Mouse (Mus musculus): ENCODE measurements at regions not wholly inside any gene's neighbourhood (a gene's known extent, or its start where the extent isn't known, plus 50 kb on each side); places are given as distances from the start of the nearest gene placed in this dataset.
A peak's percentile ranks its signal among the peaks of the same experiment; 100 is the strongest.

DNA sequence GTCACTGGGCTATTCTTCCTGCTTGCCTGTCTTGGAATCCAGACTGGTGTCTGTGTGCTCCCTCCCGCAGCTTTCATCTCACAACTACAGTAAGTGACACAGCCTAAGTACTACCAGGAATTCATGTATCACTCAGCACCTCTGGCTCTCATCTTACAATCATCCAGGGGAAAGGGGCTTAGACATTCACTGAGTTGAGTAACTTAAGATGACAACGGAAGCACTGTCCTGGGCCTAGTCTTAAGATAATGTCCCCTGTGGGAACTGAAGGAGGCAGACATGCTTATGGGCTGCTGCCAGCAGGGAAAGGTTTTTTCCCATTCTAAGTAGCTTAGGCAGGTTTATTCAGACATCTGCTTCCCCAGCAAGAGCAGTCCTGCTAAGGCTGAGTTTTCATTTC, 377.4 kb upstream of the Rag2 start:
- ATAC-seq (ENCODE audit: low FRiP score), result no peak
- Histone ChIP-seq H3K4me2 (no peak overlapping the region), H3K36me3 (ENCODE audit: control insufficient read depth, insufficient read depth, low read length) (no peaks in the 10 kb centered on the region), H3K27me3 (ENCODE audit: control insufficient read depth, insufficient read depth, low read length) (no peaks in the 10 kb centered on the region), H3K9me3 (ENCODE audit: control insufficient read depth, low read length) (no peaks in the 10 kb centered on the region), H3K9ac (ENCODE audit: low read length) (no peak overlapping the region), H3K4me1 (ENCODE audit: control insufficient read depth, insufficient read depth, low read length) (no peaks in the 10 kb centered on the region), H3K4me3 (ENCODE audit: low read depth, low read length) (no peak overlapping the region), H3K27ac (ENCODE audit: low read depth, low read length) (no peak overlapping the region)
- DNase-seq (ENCODE audit: low spot score, missing footprints), result no peak
- 72% methylated on average over 2 of the region's 2 CpGs for WGBS

DNA sequence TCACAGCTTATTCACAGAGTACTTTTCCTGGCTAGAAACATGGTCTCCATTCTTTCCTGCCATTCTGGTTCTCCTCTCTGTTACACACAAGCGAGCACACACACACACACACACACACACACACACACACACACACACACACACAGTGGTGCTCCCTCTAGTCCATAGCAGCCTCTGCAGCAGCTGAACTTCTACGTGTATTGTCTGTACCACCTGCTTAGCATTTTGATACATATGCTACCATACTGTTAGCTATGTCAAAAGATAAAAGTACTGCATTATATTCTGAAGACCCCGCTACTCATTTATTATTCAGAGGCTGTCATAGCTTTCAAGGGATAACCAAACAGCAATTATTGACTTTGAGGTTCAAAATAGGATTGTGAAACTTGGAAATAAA, 372.3 kb upstream of the Rag2 start:
- no peaks in the 10 kb centered on the region for H3K4me1 ChIP-seq (ENCODE audit: control insufficient read depth, insufficient read depth, low read length)
- H3K4me2 ChIP-seq, result no peak overlapping the region
- 77% methylated on average over 3 of the region's 3 CpGs for WGBS
- no peaks in the 10 kb centered on the region for H3K9me3 ChIP-seq (ENCODE audit: control insufficient read depth, low read length)
- H3K36me3 ChIP-seq (ENCODE audit: control insufficient read depth, insufficient read depth, low read length), result no peaks in the 10 kb centered on the region
- no peak overlapping the region for H3K4me3 ChIP-seq (ENCODE audit: low read depth, low read length)
- no peak overlapping the region for H3K27ac ChIP-seq (ENCODE audit: low read depth, low read length)
- ATAC-seq (ENCODE audit: low FRiP score) (no peak), DNase-seq (ENCODE audit: low spot score, missing footprints) (no peak)
- H3K27me3 ChIP-seq (ENCODE audit: control insufficient read depth, insufficient read depth, low read length), result no peaks in the 10 kb centered on the region
- H3K9ac ChIP-seq (ENCODE audit: low read length), result no peak overlapping the region

GRCm38 (mm10) chr2:101256464-101256863, 368.1 kb upstream of the Rag2 start:
- Histone ChIP-seq H3K36me3 (ENCODE audit: control insufficient read depth, insufficient read depth, low read length) (no peaks in the 10 kb centered on the region), H3K27me3 (ENCODE audit: control insufficient read depth, insufficient read depth, low read length) (no peaks in the 10 kb centered on the region), H3K9ac (ENCODE audit: low read length) (no peak overlapping the region), H3K4me2 (no peak overlapping the region), H3K4me1 (ENCODE audit: control insufficient read depth, insufficient read depth, low read length) (no peaks in the 10 kb centered on the region), H3K9me3 (ENCODE audit: control insufficient read depth, low read length) (no peaks in the 10 kb centered on the region), H3K27ac (ENCODE audit: low read depth, low read length) (no peak overlapping the region), H3K4me3 (ENCODE audit: low read depth, low read length) (no peak overlapping the region)
- ATAC-seq (ENCODE audit: low FRiP score), result no peak
- WGBS, result 79% methylated on average over 3 of the region's 3 CpGs
- no peak for DNase-seq (ENCODE audit: low spot score, missing footprints)

DNA sequence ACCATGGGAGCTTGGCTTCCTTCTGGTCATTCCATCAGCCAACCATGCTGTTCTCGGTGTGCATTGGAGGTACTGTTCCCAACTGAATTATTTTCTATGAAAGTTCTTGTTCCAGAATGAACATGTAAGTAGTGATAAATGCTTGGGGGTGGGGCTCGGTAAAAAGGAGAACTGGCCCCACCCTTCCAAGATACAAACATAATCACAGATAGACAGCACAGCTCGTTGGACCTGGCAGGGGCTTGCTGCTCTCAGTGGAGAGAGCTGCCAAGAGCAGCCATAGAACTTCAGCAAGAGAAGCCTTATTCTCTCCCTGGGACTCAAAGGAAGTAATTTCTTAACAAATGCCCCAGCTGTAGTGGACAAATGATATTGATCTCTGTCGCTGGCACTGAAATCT, 360.6 kb upstream of the Rag2 start:
- H3K27ac ChIP-seq (ENCODE audit: low read depth, low read length), result no peak overlapping the region
- H3K4me1 ChIP-seq (ENCODE audit: control insufficient read depth, insufficient read depth, low read length), result no peaks in the 10 kb centered on the region
- H3K27me3 ChIP-seq (ENCODE audit: control insufficient read depth, insufficient read depth, low read length), result no peaks in the 10 kb centered on the region
- no peaks in the 10 kb centered on the region for H3K36me3 ChIP-seq (ENCODE audit: control insufficient read depth, insufficient read depth, low read length)
- ATAC-seq (ENCODE audit: low FRiP score), result no peak
- 87% methylated on average over 4 of the region's 4 CpGs for WGBS
- no peak overlapping the region for H3K9ac ChIP-seq (ENCODE audit: low read length)
- DNase-seq (ENCODE audit: low spot score, missing footprints), result no peak
- H3K4me2 ChIP-seq, result no peak overlapping the region
- no peaks in the 10 kb centered on the region for H3K9me3 ChIP-seq (ENCODE audit: control insufficient read depth, low read length)
- H3K4me3 ChIP-seq (ENCODE audit: low read depth, low read length), result no peak overlapping the region

- WGBS, result 89% methylated on average over 2 of the region's 2 CpGs
- Histone ChIP-seq H3K36me3 (ENCODE audit: control insufficient read depth, insufficient read depth, low read length) (no peaks in the 10 kb centered on the region), H3K27me3 (ENCODE audit: control insufficient read depth, insufficient read depth, low read length) (no peaks in the 10 kb centered on the region), H3K4me3 (ENCODE audit: low read depth, low read length) (no peak overlapping the region), H3K27ac (ENCODE audit: low read depth, low read length) (no peak overlapping the region), H3K4me2 (no peak overlapping the region), H3K9ac (ENCODE audit: low read length) (no peak overlapping the region), H3K9me3 (ENCODE audit: control insufficient read depth, low read length) (no peaks in the 10 kb centered on the region), H3K4me1 (ENCODE audit: control insufficient read depth, insufficient read depth, low read length) (no peaks in the 10 kb centered on the region)
- no peak for ATAC-seq (ENCODE audit: low FRiP score)
- no peak for DNase-seq (ENCODE audit: low spot score, missing footprints)
Observed at GRCm38 (mm10) chr2:101266685-101267374, 357.7 kb upstream of the Rag2 start.

- no peak for DNase-seq (ENCODE audit: low spot score, missing footprints)
- Histone ChIP-seq H3K4me2 (no peak overlapping the region), H3K9ac (ENCODE audit: low read length) (no peak overlapping the region), H3K9me3 (ENCODE audit: control insufficient read depth, low read length) (no peaks in the 10 kb centered on the region), H3K36me3 (ENCODE audit: control insufficient read depth, insufficient read depth, low read length) (no peaks in the 10 kb centered on the region), H3K27me3 (ENCODE audit: control insufficient read depth, insufficient read depth, low read length) (no peaks in the 10 kb centered on the region), H3K4me1 (ENCODE audit: control insufficient read depth, insufficient read depth, low read length) (no peaks in the 10 kb centered on the region), H3K4me3 (ENCODE audit: low read depth, low read length) (no peak overlapping the region), H3K27ac (ENCODE audit: low read depth, low read length) (no peak overlapping the region)
- 81% methylated on average over 3 of the region's 3 CpGs for WGBS
- ATAC-seq (ENCODE audit: low FRiP score), result no peak
Observed at GRCm38 (mm10) chr2:101274045-101274664, 350.4 kb upstream of the Rag2 start.

- DNase-seq (ENCODE audit: low spot score, missing footprints) (no peak), ATAC-seq (ENCODE audit: low FRiP score) (no peak)
- Histone ChIP-seq H3K9me3 (ENCODE audit: control insufficient read depth, low read length) (no peaks in the 10 kb centered on the region), H3K36me3 (ENCODE audit: control insufficient read depth, insufficient read depth, low read length) (no peaks in the 10 kb centered on the region), H3K27ac (ENCODE audit: low read depth, low read length) (no peak overlapping the region), H3K27me3 (ENCODE audit: control insufficient read depth, insufficient read depth, low read length) (no peaks in the 10 kb centered on the region), H3K9ac (ENCODE audit: low read length) (no peak overlapping the region), H3K4me1 (ENCODE audit: control insufficient read depth, insufficient read depth, low read length) (no peaks in the 10 kb centered on the region), H3K4me3 (ENCODE audit: low read depth, low read length) (no peak overlapping the region), H3K4me2 (no peak overlapping the region)
Observed at GRCm38 (mm10) chr2:101284886-101285285, 339.6 kb upstream of the Rag2 start.

GRCm38 (mm10) chr2:101288119-101288518, 336.4 kb upstream of the Rag2 start:
- Histone ChIP-seq H3K4me1 (ENCODE audit: control insufficient read depth, insufficient read depth, low read length) (no peaks in the 10 kb centered on the region), H3K9ac (ENCODE audit: low read length) (no peak overlapping the region), H3K36me3 (ENCODE audit: control insufficient read depth, insufficient read depth, low read length) (no peaks in the 10 kb centered on the region), H3K4me2 (no peak overlapping the region), H3K27me3 (ENCODE audit: control insufficient read depth, insufficient read depth, low read length) (no peaks in the 10 kb centered on the region), H3K27ac (ENCODE audit: low read depth, low read length) (no peak overlapping the region), H3K9me3 (ENCODE audit: control insufficient read depth, low read length) (no peaks in the 10 kb centered on the region), H3K4me3 (ENCODE audit: low read depth, low read length) (no peak overlapping the region)
- DNase-seq (ENCODE audit: low spot score, missing footprints), result no peak
- 84% methylated on average over 1 of the region's 1 CpGs for WGBS
- no peak for ATAC-seq (ENCODE audit: low FRiP score)

DNA sequence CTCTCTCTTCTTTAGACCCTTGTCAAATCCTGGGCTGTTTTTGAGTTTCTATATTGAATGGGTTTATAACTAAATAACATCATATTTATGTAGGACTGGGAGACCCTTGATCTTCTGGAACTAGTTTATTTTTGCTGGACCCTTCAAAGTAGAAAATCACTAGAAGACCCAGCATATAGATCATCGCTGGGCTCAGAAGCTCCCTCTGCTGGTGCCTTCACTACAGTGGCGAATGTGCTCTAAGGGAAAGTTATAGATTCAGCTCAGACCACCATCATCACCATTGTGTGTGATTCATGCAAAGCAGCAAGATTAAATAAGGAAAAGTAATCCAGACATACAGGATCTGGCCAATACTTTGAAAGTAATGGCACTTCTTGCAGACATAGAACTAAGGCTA, 335.4 kb upstream of the Rag2 start:
- Histone ChIP-seq H3K4me2 (no peak overlapping the region), H3K9me3 (ENCODE audit: control insufficient read depth, low read length) (no peaks in the 10 kb centered on the region), H3K9ac (ENCODE audit: low read length) (no peak overlapping the region), H3K27ac (ENCODE audit: low read depth, low read length) (no peak overlapping the region), H3K27me3 (ENCODE audit: control insufficient read depth, insufficient read depth, low read length) (no peaks in the 10 kb centered on the region), H3K36me3 (ENCODE audit: control insufficient read depth, insufficient read depth, low read length) (no peaks in the 10 kb centered on the region), H3K4me3 (ENCODE audit: low read depth, low read length) (no peak overlapping the region), H3K4me1 (ENCODE audit: control insufficient read depth, insufficient read depth, low read length) (no peaks in the 10 kb centered on the region)
- ATAC-seq (ENCODE audit: low FRiP score) (peak; percentile 19; the same call in 1 of the 2 replicates), DNase-seq (ENCODE audit: low spot score, missing footprints) (no peak)
- 30% methylated on average over 2 of the region's 2 CpGs for WGBS

Measured in midbrain, embryonic 11.5 days (tissue).